Mouse (Mus musculus) heart, postnatal 0 days (tissue): ENCODE results near the gene Cfap36.

ENCODE experiments used
- CTCF ChIP-seq: IDR thresholded peaks from 2 replicates; pipeline ENCODE4 v1.5.1; 2016; ENCODE audit warnings: antibody characterized with exemption, control low read depth, low read depth
- EP300 ChIP-seq: IDR thresholded peaks from 2 replicates; pipeline ENCODE4 v1.6.1; 2016; ENCODE audit warnings: antibody characterized with exemption, low read depth

GRCm38 (mm10) chr11:29248386-29248785, 1.2 kb upstream of the Cfap36 start:
- TF ChIP-seq EP300 (no peak), CTCF (no peak)
